Mouse (Mus musculus) limb, embryonic 15.5 days (tissue): Measurements from ENCODE around the gene Hand1. TPM values are rescaled to one million over a fixed set of nuclear protein-coding genes. Genes with fewer than 3 reads are reported as not detected.
A peak's percentile ranks its signal among the peaks of the same experiment; 100 is the strongest.
"Not testable (repeated sequence)": the region's sequence is repeated elsewhere in the genome, so short reads cannot be mapped to it uniquely, and the experiment has no call there.

Source experiments
- ATAC-seq: fragments of 200-750 bp; cut with Nextera tagmentation; 2 replicates; pipeline ENCODE4 v1.8.0; 2017; ENCODE audit warnings: low read depth, moderate TSS enrichment; ENCODE audit not compliant: insufficient number of reproducible peaks, low FRiP score, low TSS enrichment
- H3K27ac ChIP-seq: fragments of 300-500 bp; sonication (generic); 2 replicates; pipeline ENCODE4 v1.5.1; 2015; ENCODE audit warnings: moderate library complexity, mild to moderate bottlenecking, inconsistent platforms
- H3K27me3 ChIP-seq: fragments of 300-500 bp; sonication (generic); 2 replicates; pipeline ENCODE4 v1.6.1; 2015; ENCODE audit warnings: inconsistent platforms
- H3K36me3 ChIP-seq: fragments of 300-500 bp; sonication (generic); 2 replicates; pipeline ENCODE4 v1.6.1; 2015; ENCODE audit warnings: inconsistent platforms
- H3K4me1 ChIP-seq: fragments of 300-500 bp; sonication (generic); 2 replicates; pipeline ENCODE4 v1.6.1; 2015; ENCODE audit warnings: inconsistent platforms
- H3K4me2 ChIP-seq: fragments of 300-500 bp; sonication (generic); 2 replicates; pipeline ENCODE4 v1.6.1; 2015; ENCODE audit warnings: mild to moderate bottlenecking, inconsistent platforms
- H3K4me3 ChIP-seq: fragments of 300-500 bp; sonication (generic); 2 replicates; pipeline ENCODE4 v1.5.1; 2015; ENCODE audit warnings: mild to moderate bottlenecking, inconsistent platforms
- H3K9ac ChIP-seq: fragments of 300-500 bp; sonication (generic); 2 replicates; pipeline ENCODE4 v1.6.1; 2015; ENCODE audit warnings: inconsistent platforms
- H3K9me3 ChIP-seq: fragments of 300-500 bp; sonication (generic); 2 replicates; pipeline ENCODE4 v1.6.1; 2016; ENCODE audit warnings: inconsistent platforms
- WGBS: fragments of 180-500 bp; shearing (Covaris S2); methylation state at CpG from one replicate; pipeline ENCODE4 v1.1.7; 2015; 5-methylcytosine and 5-hydroxymethylcytosine counted together
- polyA plus RNA-seq: library from polyadenylated mRNA; unstranded; fragments of >200 nt; fragmentation: Nextera tagmentation; extraction: Ambion mirVana; gene quantifications from 2 replicates; pipeline ENCODE4 v1.2.1, GENCODE M21; 2015

Hand1 gene
- polyA plus RNA-seq, 1 experiment from 2014 or later, result 1.1 TPM

- peaks cover 12% of the 10 kb centered on the region for H3K27me3 ChIP-seq
- 88% methylated on average over 8 of the region's 9 CpGs for WGBS
- H3K9me3 ChIP-seq, H3K4me2 ChIP-seq, H3K9ac ChIP-seq, H3K4me1 ChIP-seq, ATAC-seq, H3K27ac ChIP-seq, H3K36me3 ChIP-seq, H3K4me3 ChIP-seq: not testable (repeated sequence)
Measured at GRCm38 (mm10) chr11:57846421-57847363, 14.1 kb upstream of the Hand1 start.

GRCm38 (mm10) chr11:57841391-57841790, 8.8 kb upstream of the Hand1 start:
- Histone ChIP-seq H3K36me3 (no peaks in the 10 kb centered on the region), H3K27me3 (peaks cover 51% of the 10 kb centered on the region), H3K4me1 (peaks cover 12% of the 10 kb centered on the region), H3K27ac (no peak overlapping the region), H3K4me3 (no peak overlapping the region), H3K4me2 (no peak overlapping the region), H3K9me3 (no peaks in the 10 kb centered on the region), H3K9ac (no peak overlapping the region)
- no peak for ATAC-seq
- WGBS, result 45% methylated on average over 7 of the region's 7 CpGs

GRCm38 (mm10) chr11:57840986-57841385, 8.4 kb upstream of the Hand1 start:
- ATAC-seq, result no peak
- Histone ChIP-seq H3K4me3 (no peak overlapping the region), H3K27ac (no peak overlapping the region), H3K4me2 (no peak overlapping the region), H3K9ac (no peak overlapping the region), H3K27me3 (peaks cover 55% of the 10 kb centered on the region), H3K36me3 (no peaks in the 10 kb centered on the region), H3K9me3 (no peaks in the 10 kb centered on the region), H3K4me1 (peaks cover 12% of the 10 kb centered on the region)
- WGBS, result 24% methylated on average over 10 of the region's 10 CpGs

- Histone ChIP-seq H3K4me1 (peaks cover 19% of the 10 kb centered on the region), H3K9ac (no peak overlapping the region), H3K4me2 (no peak overlapping the region), H3K4me3 (no peak overlapping the region), H3K27me3 (peaks cover 82% of the 10 kb centered on the region), H3K9me3 (no peaks in the 10 kb centered on the region), H3K27ac (no peak overlapping the region), H3K36me3 (no peaks in the 10 kb centered on the region)
- ATAC-seq, result no peak
- 12% methylated on average over 22 of the region's 22 CpGs for WGBS
Measured at GRCm38 (mm10) chr11:57837861-57838680, 5.5 kb upstream of the Hand1 start.

- Histone ChIP-seq H3K9me3 (no peaks in the 10 kb centered on the region), H3K9ac (0 out of 2 replicates have a peak overlapping the region, but pooled peaks have one; percentile 7), H3K4me2 (peak overlapping the region; percentile 33), H3K4me1 (peaks cover 24% of the 10 kb centered on the region), H3K4me3 (peak overlapping the region; percentile 14), H3K27ac (no peak overlapping the region), H3K27me3 (peaks cover 92% of the 10 kb centered on the region), H3K36me3 (no peaks in the 10 kb centered on the region)
- ATAC-seq, result no peak
- WGBS, result 3% methylated on average over 38 of the region's 38 CpGs
Measured at GRCm38 (mm10) chr11:57836872-57837680, 4.5 kb upstream of the Hand1 start.

GRCm38 (mm10) chr11:57836401-57836800, 3.8 kb upstream of the Hand1 start:
- Histone ChIP-seq H3K4me2 (no peak overlapping the region), H3K27ac (no peak overlapping the region), H3K9me3 (no peaks in the 10 kb centered on the region), H3K9ac (no peak overlapping the region), H3K27me3 (peaks cover 93% of the 10 kb centered on the region), H3K4me1 (peaks cover 28% of the 10 kb centered on the region), H3K4me3 (no peak overlapping the region), H3K36me3 (no peaks in the 10 kb centered on the region)
- 26% methylated on average over 9 of the region's 9 CpGs for WGBS
- ATAC-seq, result no peak

GRCm38 (mm10) chr11:57835931-57836330, 3.3 kb upstream of the Hand1 start:
- H3K9me3 ChIP-seq, result no peaks in the 10 kb centered on the region
- H3K9ac ChIP-seq, result no peak overlapping the region
- peaks cover 28% of the 10 kb centered on the region for H3K4me1 ChIP-seq
- ATAC-seq, result no peak
- H3K36me3 ChIP-seq, result no peaks in the 10 kb centered on the region
- H3K4me3 ChIP-seq, result no peak overlapping the region
- no peak overlapping the region for H3K4me2 ChIP-seq
- peaks cover 93% of the 10 kb centered on the region for H3K27me3 ChIP-seq
- WGBS, result 29% methylated on average over 3 of the region's 3 CpGs
- H3K27ac ChIP-seq, result no peak overlapping the region

GRCm38 (mm10) chr11:57835331-57835730, 2.7 kb upstream of the Hand1 start:
- Histone ChIP-seq H3K36me3 (no peaks in the 10 kb centered on the region), H3K4me1 (peaks cover 28% of the 10 kb centered on the region), H3K27ac (no peak overlapping the region), H3K27me3 (peaks cover 93% of the 10 kb centered on the region), H3K4me2 (no peak overlapping the region), H3K9ac (no peak overlapping the region), H3K9me3 (no peaks in the 10 kb centered on the region), H3K4me3 (no peak overlapping the region)
- ATAC-seq, result no peak
- 21% methylated on average over 2 of the region's 2 CpGs for WGBS

GRCm38 (mm10) chr11:57834031-57834430, 1.4 kb upstream of the Hand1 start:
- WGBS, result 34% methylated on average over 6 of the region's 6 CpGs
- no peaks in the 10 kb centered on the region for H3K9me3 ChIP-seq
- ATAC-seq, result no peak
- no peak overlapping the region for H3K9ac ChIP-seq
- peaks cover 93% of the 10 kb centered on the region for H3K27me3 ChIP-seq
- peaks cover 34% of the 10 kb centered on the region for H3K4me1 ChIP-seq
- peak overlapping the region; percentile 28; the same call in 1 of the 2 replicates for H3K4me2 ChIP-seq
- no peak overlapping the region for H3K27ac ChIP-seq
- H3K36me3 ChIP-seq, result no peaks in the 10 kb centered on the region
- H3K4me3 ChIP-seq, result no peak overlapping the region; the same call in 1 of the 2 replicates

- WGBS, result 10% methylated on average over 30 of the region's 30 CpGs
- peak overlapping the region; percentile 8; the same call in 1 of the 2 replicates for H3K4me3 ChIP-seq
- no peaks in the 10 kb centered on the region for H3K9me3 ChIP-seq
- peaks cover 97% of the 10 kb centered on the region for H3K27me3 ChIP-seq
- peak overlapping the region; percentile 28; the same call in 1 of the 2 replicates for H3K4me2 ChIP-seq
- no peak overlapping the region for H3K27ac ChIP-seq
- H3K4me1 ChIP-seq, result peaks cover 39% of the 10 kb centered on the region
- H3K9ac ChIP-seq, result no peak overlapping the region
- H3K36me3 ChIP-seq, result no peaks in the 10 kb centered on the region
- ATAC-seq, result no peak
Measured at GRCm38 (mm10) chr11:57833296-57833977, 819 bp upstream of the Hand1 start.

- 0 out of 2 replicates have a peak, but pooled peaks have one; percentile 25 for ATAC-seq
- no peaks in the 10 kb centered on the region for H3K36me3 ChIP-seq
- H3K9me3 ChIP-seq, result no peaks in the 10 kb centered on the region
- H3K9ac ChIP-seq, result no peak overlapping the region
- H3K4me1 ChIP-seq, result peaks cover 46% of the 10 kb centered on the region
- H3K4me3 ChIP-seq, result peak overlapping the region; percentile 13; the same call in 1 of the 2 replicates
- 33% methylated on average over 16 of the region's 16 CpGs for WGBS
- H3K27ac ChIP-seq, result no peak overlapping the region
- H3K27me3 ChIP-seq, result peaks cover 97% of the 10 kb centered on the region
- H3K4me2 ChIP-seq, result no peak overlapping the region
Measured at GRCm38 (mm10) chr11:57831861-57832260, 757 bp downstream of the Hand1 start.
